Mouse (Mus musculus): Measurements from ENCODE around the gene Itga9. TPM values are rescaled to one million over a fixed set of nuclear protein-coding genes. Genes with fewer than 3 reads are reported as not detected.

Itga9 gene
- polyA plus RNA-seq, 1 experiment from 2014 or later = 2.6 TPM

- H3K9me3 ChIP-seq (replicated peaks) = no peaks in the 10 kb centered on the region
- no peak overlapping the region for H3K4me2 ChIP-seq
- no peaks in the 10 kb centered on the region for H3K36me3 ChIP-seq
- WGBS = 85% methylated on average over 4 of the region's 4 CpGs
- ATAC-seq (ENCODE audit: low FRiP score) = no peak
- peaks cover 8% of the 10 kb centered on the region; the same call in 1 of the 2 replicates for H3K4me1 ChIP-seq
- no peak overlapping the region for H3K27ac ChIP-seq (replicated peaks)
- H3K9ac ChIP-seq (replicated peaks) = no peak overlapping the region
- H3K4me3 ChIP-seq (replicated peaks) = no peak overlapping the region
- no peaks in the 10 kb centered on the region for H3K27me3 ChIP-seq (replicated peaks)
These were observed 283.7 kb downstream of the Itga9 start for GRCm38 (mm10) chr9:118890149-118890548.

- WGBS = 60% methylated on average over 2 of the region's 2 CpGs
- H3K4me3 ChIP-seq (replicated peaks) = no peak overlapping the region
- no peak overlapping the region for H3K4me2 ChIP-seq
- peaks cover 8% of the 10 kb centered on the region; the same call in 1 of the 2 replicates for H3K4me1 ChIP-seq
- H3K27me3 ChIP-seq (replicated peaks) = no peaks in the 10 kb centered on the region
- no peaks in the 10 kb centered on the region for H3K9me3 ChIP-seq (replicated peaks)
- no peak for ATAC-seq (ENCODE audit: low FRiP score)
- H3K36me3 ChIP-seq = no peaks in the 10 kb centered on the region
- no peak overlapping the region for H3K27ac ChIP-seq (replicated peaks)
- no peak overlapping the region for H3K9ac ChIP-seq (replicated peaks)
These were observed 284.2 kb downstream of the Itga9 start for GRCm38 (mm10) chr9:118890645-118891044.

GRCm38 (mm10) chr9:118891068-118891467 lies 284.6 kb downstream of the Itga9 start:
- no peak overlapping the region for H3K4me2 ChIP-seq
- H3K9me3 ChIP-seq (replicated peaks) = no peaks in the 10 kb centered on the region
- no peaks in the 10 kb centered on the region for H3K36me3 ChIP-seq
- 87% methylated on average over 6 of the region's 6 CpGs for WGBS
- no peak for ATAC-seq (ENCODE audit: low FRiP score)
- H3K27ac ChIP-seq (replicated peaks) = no peak overlapping the region
- no peaks in the 10 kb centered on the region for H3K27me3 ChIP-seq (replicated peaks)
- peaks cover 8% of the 10 kb centered on the region; the same call in 1 of the 2 replicates for H3K4me1 ChIP-seq
- no peak overlapping the region for H3K4me3 ChIP-seq (replicated peaks)
- no peak overlapping the region for H3K9ac ChIP-seq (replicated peaks)

- no peak overlapping the region for H3K4me2 ChIP-seq
- no peak overlapping the region for H3K27ac ChIP-seq (replicated peaks)
- no peak overlapping the region for H3K9ac ChIP-seq (replicated peaks)
- H3K9me3 ChIP-seq (replicated peaks) = no peaks in the 10 kb centered on the region
- ATAC-seq (ENCODE audit: low FRiP score) = no peak
- no peak overlapping the region for H3K4me3 ChIP-seq (replicated peaks)
- no peaks in the 10 kb centered on the region for H3K36me3 ChIP-seq
- peaks cover 8% of the 10 kb centered on the region; the same call in 1 of the 2 replicates for H3K4me1 ChIP-seq
- no peaks in the 10 kb centered on the region for H3K27me3 ChIP-seq (replicated peaks)
- 78% methylated on average over 9 of the region's 9 CpGs for WGBS
These were observed 285.1 kb downstream of the Itga9 start for GRCm38 (mm10) chr9:118891593-118891992.

- H3K4me3 ChIP-seq (replicated peaks) = no peak overlapping the region
- no peak for ATAC-seq (ENCODE audit: low FRiP score)
These were observed 288.6 kb downstream of the Itga9 start for GRCm38 (mm10) chr9:118895101-118895500.

GRCm38 (mm10) chr9:118900677-118901076 lies 294.2 kb downstream of the Itga9 start:
- H3K27ac ChIP-seq (replicated peaks) = no peak overlapping the region
- 0 out of 2 replicates have a peak, but pooled peaks cover 7% of the 10 kb centered on the region for H3K27me3 ChIP-seq (replicated peaks)
- H3K36me3 ChIP-seq = no peaks in the 10 kb centered on the region
- no peak for ATAC-seq (ENCODE audit: low FRiP score)
- no peak overlapping the region for H3K4me3 ChIP-seq (replicated peaks)
- H3K4me1 ChIP-seq = no peaks in the 10 kb centered on the region
- no peaks in the 10 kb centered on the region for H3K9me3 ChIP-seq (replicated peaks)
- 74% methylated on average over 2 of the region's 2 CpGs for WGBS
- H3K4me2 ChIP-seq = no peak overlapping the region
- no peak overlapping the region for H3K9ac ChIP-seq (replicated peaks)

More at GRCm38 (mm10) chr9:118895101-118895500, 288.6 kb downstream of the Itga9 start:
- Histone ChIP-seq H3K36me3 (no peaks in the 10 kb centered on the region), H3K27me3 (replicated peaks) (no peaks in the 10 kb centered on the region), H3K4me2 (no peak overlapping the region), H3K9me3 (replicated peaks) (no peaks in the 10 kb centered on the region), H3K9ac (replicated peaks) (no peak overlapping the region), H3K4me1 (peaks cover 8% of the 10 kb centered on the region; the same call in 1 of the 2 replicates), H3K27ac (replicated peaks) (no peak overlapping the region)
- WGBS = 68% methylated on average over 2 of the region's 2 CpGs

GRCm38 (mm10) chr9:118901917-118902316 lies 295.4 kb downstream of the Itga9 start:
- no peak for ATAC-seq (ENCODE audit: low FRiP score)
- H3K4me3 ChIP-seq (replicated peaks) = no peak overlapping the region
- H3K36me3 ChIP-seq = no peaks in the 10 kb centered on the region
- no peak overlapping the region for H3K9ac ChIP-seq (replicated peaks)
- 0 out of 2 replicates have a peak, but pooled peaks cover 7% of the 10 kb centered on the region for H3K27me3 ChIP-seq (replicated peaks)
- H3K27ac ChIP-seq (replicated peaks) = no peak overlapping the region
- WGBS = 25% methylated on average over 6 of the region's 6 CpGs
- H3K4me2 ChIP-seq = no peak overlapping the region
- no peaks in the 10 kb centered on the region for H3K4me1 ChIP-seq
- no peaks in the 10 kb centered on the region for H3K9me3 ChIP-seq (replicated peaks)

- Histone ChIP-seq H3K4me2 (no peak overlapping the region), H3K36me3 (no peaks in the 10 kb centered on the region), H3K9me3 (replicated peaks) (no peaks in the 10 kb centered on the region), H3K4me3 (replicated peaks) (no peak overlapping the region), H3K27me3 (replicated peaks) (0 out of 2 replicates have a peak, but pooled peaks cover 7% of the 10 kb centered on the region), H3K9ac (replicated peaks) (no peak overlapping the region), H3K4me1 (0 out of 2 replicates have a peak, but pooled peaks cover 3% of the 10 kb centered on the region), H3K27ac (replicated peaks) (no peak overlapping the region)
- ATAC-seq (ENCODE audit: low FRiP score) = no peak; the same call in 1 of the 2 replicates
- 52% methylated on average over 18 of the region's 18 CpGs for WGBS
These were observed 301.6 kb downstream of the Itga9 start for GRCm38 (mm10) chr9:118907934-118908620.

GRCm38 (mm10) chr9:118913048-118913447 lies 306.6 kb downstream of the Itga9 start:
- Histone ChIP-seq H3K27ac (replicated peaks) (no peak overlapping the region), H3K4me3 (replicated peaks) (no peak overlapping the region), H3K4me2 (no peak overlapping the region), H3K4me1 (peaks cover 11% of the 10 kb centered on the region), H3K9ac (replicated peaks) (no peak overlapping the region), H3K27me3 (replicated peaks) (no peaks in the 10 kb centered on the region), H3K36me3 (no peaks in the 10 kb centered on the region), H3K9me3 (replicated peaks) (no peaks in the 10 kb centered on the region)
- ATAC-seq (ENCODE audit: low FRiP score) = no peak
- WGBS = 93% methylated on average over 9 of the region's 9 CpGs

GRCm38 (mm10) chr9:118913613-118914012 lies 307.1 kb downstream of the Itga9 start:
- Histone ChIP-seq H3K4me1 (peaks cover 10% of the 10 kb centered on the region), H3K27me3 (replicated peaks) (no peaks in the 10 kb centered on the region), H3K9me3 (replicated peaks) (no peaks in the 10 kb centered on the region), H3K27ac (replicated peaks) (no peak overlapping the region), H3K4me2 (no peak overlapping the region), H3K36me3 (no peaks in the 10 kb centered on the region), H3K9ac (replicated peaks) (no peak overlapping the region), H3K4me3 (replicated peaks) (no peak overlapping the region)
- no peak for ATAC-seq (ENCODE audit: low FRiP score)
- 87% methylated on average over 3 of the region's 3 CpGs for WGBS

GRCm38 (mm10) chr9:118914589-118914988 lies 308.1 kb downstream of the Itga9 start:
- ATAC-seq (ENCODE audit: low FRiP score) = peak; percentile 40; the same call in 1 of the 2 replicates
- H3K9ac ChIP-seq (replicated peaks) = no peak overlapping the region
- H3K27me3 ChIP-seq (replicated peaks) = no peaks in the 10 kb centered on the region
- no peaks in the 10 kb centered on the region for H3K9me3 ChIP-seq (replicated peaks)
- no peaks in the 10 kb centered on the region for H3K36me3 ChIP-seq
- H3K4me1 ChIP-seq = peaks cover 14% of the 10 kb centered on the region
- no peak overlapping the region for H3K4me3 ChIP-seq (replicated peaks)
- WGBS = 33% methylated on average over 8 of the region's 8 CpGs
- H3K4me2 ChIP-seq = peak overlapping the region; percentile 9; the same call in 1 of the 2 replicates
- peak overlapping the region; percentile 61 for H3K27ac ChIP-seq (replicated peaks)

- Histone ChIP-seq H3K27ac (replicated peaks) (no peak overlapping the region), H3K4me3 (replicated peaks) (no peak overlapping the region), H3K27me3 (replicated peaks) (no peaks in the 10 kb centered on the region), H3K9ac (replicated peaks) (no peak overlapping the region), H3K4me1 (peaks cover 21% of the 10 kb centered on the region), H3K4me2 (no peak overlapping the region), H3K36me3 (no peaks in the 10 kb centered on the region), H3K9me3 (replicated peaks) (no peaks in the 10 kb centered on the region)
- no peak for ATAC-seq (ENCODE audit: low FRiP score)
- 60% methylated on average over 5 of the region's 5 CpGs for WGBS
These were observed 308.8 kb downstream of the Itga9 start for GRCm38 (mm10) chr9:118915290-118915689.
